Mouse (Mus musculus) bone marrow, adult 2 months (tissue): ENCODE data around the gene Crcp.

Experiments used
- CTCF ChIP-seq: fragments of 200-500 bp; IDR thresholded peaks from 2 replicates; pipeline ENCODE4 v1.5.1; 2011; ENCODE audit warnings: low read length, control low read depth; ENCODE audit not compliant: control insufficient read depth, insufficient read depth
- POLR2A ChIP-seq: fragments of 200-500 bp; IDR thresholded peaks from 2 replicates; pipeline ENCODE4 v1.6.1; 2011; ENCODE audit warnings: low read depth, mild to moderate bottlenecking, control low read depth, low read length, borderline replicate concordance; ENCODE audit not compliant: control insufficient read depth

GRCm38 (mm10) chr5:130082431-130082830 lies 53.3 kb downstream of the Crcp start:
- TF ChIP-seq POLR2A (no peak), CTCF (no peak)
